Mouse (Mus musculus) olfactory bulb, adult 2 months (tissue): Measurements from ENCODE around the gene Pxdc1.

ENCODE experiments used
- CTCF ChIP-seq: fragments of 200-500 bp; IDR thresholded peaks from 2 replicates; pipeline ENCODE4 v1.5.1; 2012; ENCODE audit warnings: low read depth, mild to moderate bottlenecking, low read length, moderate library complexity; ENCODE audit not compliant: insufficient read depth
- POLR2A ChIP-seq: fragments of 200-500 bp; IDR thresholded peaks from 2 replicates; pipeline ENCODE4 v1.6.1; 2012; ENCODE audit warnings: mild to moderate bottlenecking, low read depth, low read length, moderate library complexity; ENCODE audit not compliant: insufficient read depth

DNA sequence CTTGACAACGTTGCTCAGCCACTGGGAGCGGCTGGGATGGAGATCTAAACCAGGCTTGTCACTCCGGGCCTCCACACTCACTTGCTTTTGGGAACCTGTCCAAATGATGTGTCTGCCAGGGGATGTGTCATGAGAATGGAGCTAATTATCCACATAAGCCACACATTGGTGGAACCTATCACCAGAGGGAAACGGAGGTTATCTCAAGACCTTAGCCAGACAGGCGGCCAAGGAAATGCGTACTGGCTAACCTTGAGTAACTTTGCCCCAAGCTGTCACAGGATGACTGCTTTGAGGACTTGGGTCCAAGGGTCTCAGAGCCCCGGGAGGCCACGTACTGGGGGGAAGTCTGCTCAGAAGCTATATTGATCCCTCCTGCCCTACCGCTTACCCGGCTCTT is 2.3 kb downstream of the Pxdc1 start:
- TF ChIP-seq POLR2A (no peak), CTCF (no peak)
